Mouse (Mus musculus) T-helper 2 cell (primary cell): ENCODE measurements around the gene Phykpl.
"Not testable (repeated sequence)": the region's sequence is repeated elsewhere in the genome, so short reads cannot be mapped to it uniquely, and the experiment has no call there.

Experiments used
- in situ Hi-C: fragments of 300-600 bp; cut with MboI, MseI; formaldehyde crosslinking; loops from one replicate; pipeline ENCODE4 v1.15.1; 2025; ENCODE audit warnings: high pct_unique_total_duplicates

Phykpl gene

GRCm38 (mm10) chr11:51615129-51615528 is 30.6 kb downstream of the Phykpl start:
- in situ Hi-C loops = no loop called here

DNA sequence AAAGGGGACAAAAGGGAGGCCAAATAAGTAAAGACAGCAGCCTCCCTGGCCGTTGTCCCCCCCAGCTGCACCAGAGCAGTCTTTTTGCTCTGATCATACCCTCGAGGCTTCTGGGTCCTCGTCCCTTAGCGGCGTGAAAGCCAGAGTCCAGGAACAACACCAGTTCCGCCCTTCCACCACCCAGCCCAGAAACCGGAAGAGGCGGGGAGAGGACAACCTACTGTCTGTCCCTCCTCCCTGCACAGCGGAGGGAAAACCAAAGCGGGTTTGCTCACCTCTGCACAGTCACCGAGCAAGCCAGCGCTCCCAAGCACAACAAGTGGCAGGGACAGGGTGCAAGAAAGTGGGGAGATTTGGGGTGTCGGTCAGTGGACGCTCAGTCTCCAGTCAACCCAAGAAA is 31.0 kb downstream of the Phykpl start:
- in situ Hi-C loops = no loop called here

DNA sequence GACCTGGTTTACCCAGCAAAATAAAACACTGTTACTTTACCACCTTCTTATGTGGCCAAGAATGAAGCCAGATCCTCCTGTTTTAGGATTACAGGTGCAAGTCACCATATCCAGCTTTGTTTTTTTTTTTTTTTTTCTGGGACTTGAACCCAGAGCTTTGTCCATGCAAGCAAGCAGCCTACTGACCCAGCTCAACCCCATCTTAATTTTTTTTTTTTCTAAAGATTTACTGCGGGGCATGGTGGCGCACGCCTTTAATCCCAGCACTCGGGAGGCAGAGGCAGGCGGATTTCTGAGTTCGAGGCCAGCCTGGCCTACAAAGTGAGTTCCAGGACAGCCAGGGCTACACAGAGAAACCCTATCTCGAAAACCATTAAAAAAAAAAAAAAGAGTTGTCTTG is 31.6 kb downstream of the Phykpl start:
- in situ Hi-C loops = not testable (repeated sequence)

- in situ Hi-C loops = no loop called here
These were observed 33.1 kb downstream of the Phykpl start for GRCm38 (mm10) chr11:51617693-51618092.

DNA sequence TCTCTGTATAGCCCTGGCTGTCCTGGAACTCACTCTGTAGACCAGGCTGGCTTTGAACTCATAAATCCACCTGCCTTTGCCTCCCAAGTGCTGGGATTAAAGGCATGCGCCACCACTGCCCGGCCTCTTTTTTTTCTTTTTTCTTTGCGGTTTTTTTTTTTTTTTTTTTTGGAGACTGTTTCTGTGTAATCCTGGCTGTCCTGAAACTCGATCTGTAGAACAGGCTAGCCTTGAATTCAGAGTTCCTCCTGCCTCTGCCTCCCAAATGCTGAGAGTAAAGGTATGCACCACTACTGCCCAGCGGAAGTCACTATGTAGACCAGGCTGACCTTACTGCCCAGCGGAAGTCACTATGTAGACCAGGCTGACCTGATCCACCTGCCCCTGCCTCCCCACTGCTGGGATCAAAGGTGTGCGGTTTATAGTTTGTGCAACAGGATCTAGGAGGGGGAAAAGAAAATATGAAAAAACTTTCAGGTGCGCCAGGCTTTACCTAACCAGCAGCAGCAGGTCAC is 34.4 kb downstream of the Phykpl start:
- in situ Hi-C loops = no loop called here

- in situ Hi-C loops = loop anchor here (5.0 kb wide), 1 partner anchor 63 kb away; no protein-coding TSS in a partner anchor
These were observed 35.0 kb downstream of the Phykpl start, which contains the start of gene Nhp2 for GRCm38 (mm10) chr11:51619409-51620060. Gene Nhp2, plus strand, starts transcription at chr11:51619735.

GRCm38 (mm10) chr11:51620084-51620483 is 35.5 kb downstream of the Phykpl start:
- in situ Hi-C loops = loop anchor here (5.0 kb wide), 1 partner anchor 62 kb away; no protein-coding TSS in a partner anchor

- in situ Hi-C loops = loop anchor here (5.0 kb wide), 1 partner anchor 61 kb away; no protein-coding TSS in a partner anchor
These were observed 37.2 kb downstream of the Phykpl start for GRCm38 (mm10) chr11:51621776-51622175.

GRCm38 (mm10) chr11:51622971-51623491 is 38.5 kb downstream of the Phykpl start:
- in situ Hi-C loops = loop anchor here (5.0 kb wide), 1 partner anchor 59 kb away; no protein-coding TSS in a partner anchor

GRCm38 (mm10) chr11:51625187-51625820 is 40.7 kb downstream of the Phykpl start:
- in situ Hi-C loops = no loop called here

DNA sequence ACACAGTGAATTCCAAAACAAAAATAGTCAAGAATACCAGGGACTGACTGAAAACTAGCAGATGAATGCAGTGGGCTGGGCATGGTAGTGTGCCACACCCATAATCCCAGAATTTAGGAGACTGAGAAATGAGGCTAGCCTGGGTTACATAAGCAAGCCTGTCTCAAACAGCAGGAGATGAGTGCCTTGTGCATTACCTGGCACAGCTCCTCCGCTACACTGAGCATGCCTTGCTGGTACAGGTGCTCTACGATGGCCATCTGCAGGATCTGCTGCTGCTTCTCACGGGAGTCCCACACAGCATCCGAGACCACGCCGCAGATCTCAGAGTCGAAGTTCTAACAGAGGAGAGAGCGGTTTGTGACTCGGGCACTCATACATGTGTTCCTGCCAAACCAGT is 42.9 kb downstream of the Phykpl start:
- in situ Hi-C loops = no loop called here

GRCm38 (mm10) chr11:51627907-51628306 is 43.4 kb downstream of the Phykpl start:
- in situ Hi-C loops = no loop called here

DNA sequence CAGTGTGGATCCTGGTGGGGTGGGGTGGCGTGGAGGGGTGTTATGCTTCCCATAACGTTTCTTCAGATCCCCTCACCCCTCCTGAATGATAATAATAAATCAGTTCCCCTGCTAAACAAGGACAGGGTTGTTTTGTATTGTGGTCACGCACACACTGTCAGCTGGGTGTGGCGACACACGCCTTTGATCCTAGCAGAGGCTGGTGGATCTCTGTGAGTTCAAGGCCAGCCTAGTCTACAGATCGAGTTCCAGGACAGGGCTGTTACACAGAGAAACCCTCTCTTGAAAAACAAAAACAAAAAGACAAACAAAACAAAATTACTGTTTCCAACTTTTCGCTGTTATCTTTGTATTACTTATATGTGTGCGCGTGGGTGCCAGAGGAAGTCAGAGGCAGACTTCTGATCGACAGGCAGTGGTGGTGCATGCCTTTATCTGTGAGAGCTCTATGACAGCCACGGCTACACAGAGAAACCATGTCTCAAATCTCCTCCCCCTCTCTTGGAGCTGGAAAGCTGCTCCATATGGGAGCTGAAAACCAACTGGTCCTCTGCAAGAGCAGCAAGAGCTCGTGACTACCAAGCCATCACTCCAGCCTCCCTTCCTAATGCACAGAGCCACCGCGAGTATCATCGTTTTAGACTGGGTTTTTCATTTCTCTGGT is 45.2 kb downstream of the Phykpl start:
- in situ Hi-C loops = no loop called here

DNA sequence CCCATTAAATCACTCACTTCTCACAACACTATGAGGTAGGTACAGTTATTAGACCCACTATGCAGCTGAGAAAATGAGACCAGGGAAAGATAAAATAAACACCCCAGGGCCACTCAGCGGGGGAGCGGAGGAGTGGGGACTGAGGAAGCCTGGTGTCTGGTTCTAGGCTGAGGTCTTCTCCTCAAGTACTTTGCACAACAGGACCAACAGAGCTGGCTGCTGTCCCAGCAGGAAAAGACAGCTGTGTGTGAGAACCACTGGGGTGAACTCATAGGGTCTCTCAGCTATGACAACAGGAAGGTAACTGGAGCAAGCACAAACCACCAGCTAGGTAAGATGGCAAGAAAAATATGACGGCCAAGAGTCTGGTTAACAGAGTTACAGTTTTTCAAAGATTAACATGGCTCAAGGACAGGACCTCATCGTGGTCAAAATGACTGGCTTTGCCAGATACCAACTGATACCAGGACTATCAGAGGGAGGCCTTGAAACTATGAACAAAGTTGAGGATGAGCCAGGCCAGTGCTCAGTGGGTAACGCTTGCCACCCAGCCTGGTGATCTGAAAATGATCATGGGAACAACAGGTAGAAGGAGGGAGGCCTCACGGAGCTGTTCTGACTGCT is 47.7 kb downstream of the Phykpl start:
- in situ Hi-C loops = no loop called here

- in situ Hi-C loops = not testable (repeated sequence)
These were observed 48.6 kb downstream of the Phykpl start for GRCm38 (mm10) chr11:51633200-51633599.

DNA sequence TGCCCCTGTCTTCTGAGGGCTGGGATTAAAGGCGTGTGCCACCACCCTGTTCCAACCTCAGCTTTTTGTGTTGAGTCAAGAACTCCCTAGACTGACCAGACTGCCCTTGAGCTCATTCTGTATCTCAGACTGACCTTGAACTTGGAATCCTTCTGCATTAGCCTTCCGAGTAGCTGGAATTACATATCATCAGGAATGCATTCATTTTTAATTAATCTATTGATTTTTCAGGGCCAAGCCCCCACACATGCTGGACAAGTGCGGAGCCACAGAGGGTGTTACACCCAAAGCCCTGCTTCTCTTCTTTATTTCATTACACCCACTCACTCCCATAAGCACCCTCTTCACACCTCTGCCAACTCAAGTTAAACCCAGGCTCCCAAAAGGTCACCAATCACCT is 49.2 kb downstream of the Phykpl start:
- in situ Hi-C loops = no loop called here

DNA sequence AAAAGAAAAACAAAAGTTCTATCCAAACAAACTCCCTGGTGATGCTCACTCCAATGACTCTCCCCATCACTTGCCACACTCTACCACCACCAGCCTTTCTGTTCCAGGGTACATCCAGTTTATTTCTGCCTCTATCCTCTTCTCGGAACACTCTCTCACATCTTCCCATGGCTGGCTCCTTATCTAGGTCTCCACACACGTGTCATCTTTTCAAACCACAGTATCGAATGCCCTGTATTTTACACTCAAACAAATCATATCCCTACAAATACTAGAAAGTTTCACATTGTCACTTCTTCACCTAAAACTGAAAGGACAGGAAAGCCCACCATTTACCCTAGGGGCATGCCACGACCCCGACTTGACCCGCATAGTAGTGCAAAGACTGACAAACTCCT is 50.6 kb downstream of the Phykpl start:
- in situ Hi-C loops = no loop called here

DNA sequence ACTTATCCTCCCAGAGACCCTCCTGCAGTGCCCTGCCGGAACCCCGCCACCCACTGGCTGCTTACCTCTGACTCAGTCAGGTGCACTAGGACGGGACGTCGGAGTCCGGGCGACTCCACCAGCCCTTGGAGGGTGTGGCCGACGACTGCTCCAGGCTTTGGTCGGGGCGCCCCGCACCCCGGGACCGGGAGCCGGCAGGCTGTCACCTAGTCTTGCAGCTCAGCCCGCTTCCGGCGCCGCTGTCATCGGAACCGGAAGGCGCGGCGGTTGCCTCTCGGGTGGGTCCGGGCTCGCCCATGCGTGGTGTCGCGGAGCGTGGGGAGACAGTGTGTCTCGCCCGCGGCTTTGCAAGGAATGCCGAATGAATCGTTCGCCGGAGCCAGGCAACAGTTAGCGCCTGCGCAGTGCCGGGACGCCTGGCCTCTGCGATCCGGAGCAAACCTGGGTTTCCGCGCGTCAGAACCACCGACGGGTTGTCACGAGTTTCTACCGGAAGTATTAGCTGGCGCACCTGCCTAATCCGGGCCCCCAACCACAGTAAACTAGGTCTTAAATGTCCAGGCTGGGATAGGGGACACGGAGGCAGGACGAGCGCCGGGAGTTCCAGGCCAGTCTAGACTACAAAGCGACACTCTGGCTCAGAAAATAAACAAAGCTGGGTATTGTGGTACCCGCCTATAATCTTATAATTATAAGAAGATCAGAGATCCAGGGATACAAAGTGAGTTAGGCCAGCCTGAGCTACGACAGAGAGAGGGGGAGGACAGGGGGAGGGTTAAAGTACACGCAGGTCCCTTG is 51.2 kb downstream of the Phykpl start, which contains the start of gene Rmnd5b:
TSS of gene Rmnd5b (minus strand) at position 372 of the 798 bp plus-strand sequence.
- in situ Hi-C loops = no loop called here

- in situ Hi-C loops = no loop called here
These were observed 51.7 kb downstream of the Phykpl start for GRCm38 (mm10) chr11:51636323-51636684.

- in situ Hi-C loops = no loop called here
These were observed 53.4 kb downstream of the Phykpl start for GRCm38 (mm10) chr11:51637971-51638414.

DNA sequence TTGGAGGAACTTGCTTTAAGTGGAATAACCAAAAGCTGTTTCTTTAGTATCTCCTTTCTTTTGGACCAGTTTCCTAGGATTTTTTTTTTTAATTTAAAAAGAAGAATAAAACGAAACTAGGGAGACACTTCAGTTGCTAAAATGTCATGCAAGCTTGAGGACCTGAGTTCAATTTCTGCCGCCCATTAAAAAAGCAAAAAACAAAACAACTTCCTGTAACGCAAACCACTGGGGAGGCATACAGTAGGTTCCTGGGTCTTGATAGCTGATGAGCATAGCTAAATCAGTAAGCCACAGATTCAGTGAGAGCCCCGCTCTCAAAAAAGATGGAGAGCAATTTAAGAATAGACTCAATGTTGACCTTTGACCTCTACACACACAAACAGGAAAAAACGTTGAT is 53.9 kb downstream of the Phykpl start:
- in situ Hi-C loops = no loop called here
